Mouse (Mus musculus): Measurements from ENCODE around the gene 2810408A11Rik.

GRCm38 (mm10) chr11:69914917-69915430, 14.2 kb upstream of the 2810408A11Rik start:
- TF ChIP-seq CTCF (IDR thresholded peaks at IDR 0.05; ENCODE audit: low read depth) (no peak), EP300 (IDR thresholded peaks at IDR 0.05; ENCODE audit: low read depth) (no peak)

All from liver, postnatal 0 days (tissue).